Comparison of ENCODE assay signal across 9 mouse cellular contexts in genomic region chr15:101772080-101772710, GRCm38 (mm10). TPM values are rescaled to one million over a fixed set of nuclear protein-coding genes. Genes with fewer than 3 reads are reported as not detected.
DNase-seq lines count a peak whose midpoint lies in the region; ATAC-seq and TF ChIP-seq lines count a peak whose summit lies in the region.
"Had no signal": no experiment of that assay in that cellular context is flagged by ENCODE, and none has a peak within 500 bp of the region (broad histone marks: within the 10 kb centered on the region; RNA-seq: fewer than 3 reads in every experiment).

No protein-coding gene starts in this region.

- no peak overlapping the region for H3K9ac ChIP-seq in kidney, embryonic 15.5 days
- no peak overlapping the region for H3K9ac ChIP-seq in ES-Bruce4 (ENCODE audit: low read depth, poor library complexity, severe bottlenecking)
- 0 out of 2 replicates have a peak overlapping the region, but pooled peaks have one; percentile 14 for H3K9ac ChIP-seq in hindbrain, embryonic 13.5 days
- peak overlapping the region; percentile 24; the same call in 1 of the 2 replicates for H3K9ac ChIP-seq in midbrain, embryonic 11.5 days (ENCODE audit: low read length)

- ATAC-seq in kidney, embryonic 15.5 days (replicated peaks; ENCODE audit: low FRiP score): no peak
- no peak for ATAC-seq in hindbrain, embryonic 13.5 days (ENCODE audit: low FRiP score)
- peak; percentile 24; the same call in 1 of the 2 replicates for ATAC-seq in midbrain, embryonic 11.5 days (ENCODE audit: low FRiP score)

- no peaks in the 10 kb centered on the region for H3K9me3 ChIP-seq in kidney, embryonic 15.5 days (replicated peaks)
- no peaks in the 10 kb centered on the region for H3K9me3 ChIP-seq in ES-Bruce4 (replicated peaks; ENCODE audit: control insufficient read depth, insufficient read depth, low read length, poor library complexity, severe bottlenecking)
- no peaks in the 10 kb centered on the region for H3K9me3 ChIP-seq in hindbrain, embryonic 13.5 days
- no peaks in the 10 kb centered on the region for H3K9me3 ChIP-seq in midbrain, embryonic 11.5 days (ENCODE audit: control insufficient read depth, low read length)

- no peak overlapping the region for H3K27ac ChIP-seq in kidney, adult 2 months (ENCODE audit: insufficient read depth, low read depth, low read length)
- H3K27ac ChIP-seq in kidney, embryonic 15.5 days: no peak overlapping the region
- H3K27ac ChIP-seq in ES-Bruce4 (ENCODE audit: insufficient read depth, low read length): no peak overlapping the region
- H3K27ac ChIP-seq in hindbrain, embryonic 13.5 days: no peak overlapping the region
- no peak overlapping the region for H3K27ac ChIP-seq in midbrain, embryonic 11.5 days (ENCODE audit: low read depth, low read length)

- H3K36me3 ChIP-seq in kidney, adult 2 months (ENCODE audit: control insufficient read depth, insufficient read depth, low read length): no peaks in the 10 kb centered on the region
- H3K36me3 ChIP-seq in kidney, embryonic 15.5 days: no peaks in the 10 kb centered on the region
- no peaks in the 10 kb centered on the region for H3K36me3 ChIP-seq in ES-Bruce4 (ENCODE audit: control insufficient read depth, insufficient read depth, low read length, poor library complexity, severe bottlenecking)
- no peaks in the 10 kb centered on the region for H3K36me3 ChIP-seq in hindbrain, embryonic 13.5 days
- H3K36me3 ChIP-seq in midbrain, embryonic 11.5 days (ENCODE audit: control insufficient read depth, insufficient read depth, low read length): no peaks in the 10 kb centered on the region

- H3K27me3 ChIP-seq in kidney, adult 2 months (replicated peaks; ENCODE audit: control insufficient read depth, insufficient read depth, low read length): no peaks in the 10 kb centered on the region
- 0 out of 2 replicates have a peak, but pooled peaks cover 2% of the 10 kb centered on the region for H3K27me3 ChIP-seq in kidney, embryonic 15.5 days
- H3K27me3 ChIP-seq in ES-Bruce4 (ENCODE audit: control insufficient read depth, insufficient read depth, low read length, poor library complexity, severe bottlenecking): no peaks in the 10 kb centered on the region
- H3K27me3 ChIP-seq in hindbrain, embryonic 13.5 days: no peaks in the 10 kb centered on the region
- no peaks in the 10 kb centered on the region for H3K27me3 ChIP-seq in midbrain, embryonic 11.5 days (ENCODE audit: control insufficient read depth, insufficient read depth, low read length)

- H3K4me2 ChIP-seq in kidney, embryonic 15.5 days: no peak overlapping the region
- no peak overlapping the region for H3K4me2 ChIP-seq in hindbrain, embryonic 13.5 days
- no peak overlapping the region for H3K4me2 ChIP-seq in midbrain, embryonic 11.5 days

- 73% methylated on average over 5 of the region's 5 CpGs for WGBS in kidney, adult 2 months
- 73% methylated on average over 5 of the region's 5 CpGs for WGBS in kidney, embryonic 15.5 days
- 68% methylated on average over 5 of the region's 5 CpGs for WGBS in hindbrain, embryonic 13.5 days
- 76% methylated on average over 5 of the region's 5 CpGs for WGBS in midbrain, embryonic 11.5 days

- TF ChIP-seq POLR2A in kidney, adult 2 months (IDR thresholded peaks at IDR 0.05; ENCODE audit: low read depth, low read length): no peak
- TF ChIP-seq POLR2A in ES-Bruce4 (IDR thresholded peaks at IDR 0.05; ENCODE audit: insufficient read depth, low read length): no peak

- no peaks in the 10 kb centered on the region for H3K4me1 ChIP-seq in kidney, adult 2 months (ENCODE audit: control insufficient read depth, insufficient read depth, low read length)
- peaks cover 3% of the 10 kb centered on the region; the same call in 1 of the 2 replicates for H3K4me1 ChIP-seq in kidney, embryonic 15.5 days
- no peaks in the 10 kb centered on the region for H3K4me1 ChIP-seq in ES-Bruce4 (ENCODE audit: control insufficient read depth, insufficient read depth, low read length)
- peaks cover 7% of the 10 kb centered on the region; the same call in 1 of the 2 replicates for H3K4me1 ChIP-seq in hindbrain, embryonic 13.5 days (replicated peaks)
- H3K4me1 ChIP-seq in midbrain, embryonic 11.5 days (ENCODE audit: control insufficient read depth, insufficient read depth, low read length): no peaks in the 10 kb centered on the region; the same call in 1 of the 2 replicates

- peak; percentile 10 for DNase-seq in kidney, adult 2 months
- peak; percentile 34 for DNase-seq in brain, adult 2 months (ENCODE audit: low read depth, low spot score)
- peak; percentile 90 for DNase-seq in midbrain, embryonic 11.5 days (ENCODE audit: low spot score, missing footprints)
- no peak for DNase-seq in B cell, adult 2 months
- no peak for DNase-seq in cerebellum, adult 11 months

- H3K4me3 ChIP-seq in kidney, adult 2 months (ENCODE audit: insufficient read depth, low read depth, low read length): no peak overlapping the region
- no peak overlapping the region for H3K4me3 ChIP-seq in kidney, embryonic 15.5 days (replicated peaks)
- H3K4me3 ChIP-seq in ES-Bruce4 (ENCODE audit: low read depth, low read length): no peak overlapping the region
- no peak overlapping the region for H3K4me3 ChIP-seq in hindbrain, embryonic 13.5 days
- no peak overlapping the region for H3K4me3 ChIP-seq in midbrain, embryonic 11.5 days (ENCODE audit: low read depth, low read length)

- peak; percentile 34; the same call in 1 of the 2 replicates for TF ChIP-seq CTCF in kidney, adult 2 months (conservative IDR thresholded peaks at IDR 0.05; ENCODE audit: insufficient read depth, insufficient read length, low read depth, low read length)
- peak; percentile 24 for TF ChIP-seq CTCF in ES-Bruce4 (IDR thresholded peaks at IDR 0.05; ENCODE audit: low read depth, low read length)

- no peak for TF ChIP-seq EP300 in ES-Bruce4 (IDR thresholded peaks at IDR 0.05; ENCODE audit: insufficient read depth, low read depth, low read length)

RNA-seq across cellular contexts. Expression of gene Krt72, which starts 14.1 kb away (rescaled TPM):
- polyA plus RNA-seq in kidney, adult 2 months (2012; rRNA removed): not detected in 2 replicates
- not detected in 2 replicates for polyA plus RNA-seq in kidney, embryonic 15.5 days (2015; fragmentation: Nextera tagmentation; extraction: Ambion mirVana)
- polyA plus RNA-seq in ES-Bruce4 (2011; ENCODE audit: insufficient read depth, insufficient read length, low read depth, missing spikeins): not detected in 2 replicates
- not detected in 2 replicates for polyA plus RNA-seq in hindbrain, embryonic 13.5 days (2015; fragmentation: Nextera tagmentation; extraction: Ambion mirVana)
- not detected in 2 replicates for polyA plus RNA-seq in midbrain, embryonic 11.5 days (2014; fragmentation: Nextera tagmentation; extraction: Ambion mirVana)
- polyA plus RNA-seq: lung, embryonic 16.5 days had no signal

RNA-seq across cellular contexts. Expression of gene Krt71, which starts 29.3 kb away (rescaled TPM):
- not detected in 2 replicates for polyA plus RNA-seq in kidney, adult 2 months (2012; rRNA removed)
- polyA plus RNA-seq in kidney, embryonic 15.5 days (2015; fragmentation: Nextera tagmentation; extraction: Ambion mirVana): not detected in 2 replicates
- not detected in 2 replicates for polyA plus RNA-seq in ES-Bruce4 (2011; ENCODE audit: insufficient read depth, insufficient read length, low read depth, missing spikeins)
- 0.31 and 0.45 TPM in 2 replicates for polyA plus RNA-seq in hindbrain, embryonic 13.5 days (2015; fragmentation: Nextera tagmentation; extraction: Ambion mirVana)
- not detected in 2 replicates for polyA plus RNA-seq in midbrain, embryonic 11.5 days (2014; fragmentation: Nextera tagmentation; extraction: Ambion mirVana)
- polyA plus RNA-seq: lung, embryonic 16.5 days had no signal

RNA-seq across cellular contexts. Expression of gene Krt73, which starts 30.0 kb away (rescaled TPM):
- polyA plus RNA-seq in kidney, adult 2 months (2012; rRNA removed): not detected in 2 replicates
- not detected in 2 replicates for polyA plus RNA-seq in kidney, embryonic 15.5 days (2015; fragmentation: Nextera tagmentation; extraction: Ambion mirVana)
- polyA plus RNA-seq in ES-Bruce4 (2011; ENCODE audit: insufficient read depth, insufficient read length, low read depth, missing spikeins): not detected in 2 replicates
- polyA plus RNA-seq in hindbrain, embryonic 13.5 days (2015; fragmentation: Nextera tagmentation; extraction: Ambion mirVana): 1.6 and 2.4 TPM in 2 replicates
- 0.15 and 0.19 TPM in 2 replicates for polyA plus RNA-seq in midbrain, embryonic 11.5 days (2014; fragmentation: Nextera tagmentation; extraction: Ambion mirVana)
- polyA plus RNA-seq: lung, embryonic 16.5 days had no signal

RNA-seq across cellular contexts. Expression of gene Krt2, which starts 45.8 kb away (rescaled TPM):
- polyA plus RNA-seq in kidney, adult 2 months (2012; rRNA removed): not detected in 2 replicates
- not detected in 2 replicates for polyA plus RNA-seq in kidney, embryonic 15.5 days (2015; fragmentation: Nextera tagmentation; extraction: Ambion mirVana)
- polyA plus RNA-seq in ES-Bruce4 (2011; ENCODE audit: insufficient read depth, insufficient read length, low read depth, missing spikeins): not detected in 2 replicates
- polyA plus RNA-seq in hindbrain, embryonic 13.5 days (2015; fragmentation: Nextera tagmentation; extraction: Ambion mirVana): not detected in 2 replicates
- not detected in 2 replicates for polyA plus RNA-seq in midbrain, embryonic 11.5 days (2014; fragmentation: Nextera tagmentation; extraction: Ambion mirVana)
- polyA plus RNA-seq: lung, embryonic 16.5 days had no signal

RNA-seq across cellular contexts. Expression of gene Krt5, which starts 59.5 kb away (rescaled TPM):
- polyA plus RNA-seq in kidney, adult 2 months (2012; rRNA removed): 2.6 and 4.6 TPM in 2 replicates
- 3.2 and 5.1 TPM in 2 replicates for polyA plus RNA-seq in kidney, embryonic 15.5 days (2015; fragmentation: Nextera tagmentation; extraction: Ambion mirVana)
- not detected in 2 replicates for polyA plus RNA-seq in ES-Bruce4 (2011; ENCODE audit: insufficient read depth, insufficient read length, low read depth, missing spikeins)
- polyA plus RNA-seq in hindbrain, embryonic 13.5 days (2015; fragmentation: Nextera tagmentation; extraction: Ambion mirVana): 0.12 and 0.38 TPM in 2 replicates
- polyA plus RNA-seq in midbrain, embryonic 11.5 days (2014; fragmentation: Nextera tagmentation; extraction: Ambion mirVana): 0.34 and 0.51 TPM in 2 replicates

Comparison
In these comparisons a context has a peak if more than half of its experiments do, and no peak if none do; other contexts are left out.
1. DNase-seq: peak in kidney, adult 2 months (single experiment), brain, adult 2 months (single experiment) and midbrain, embryonic 11.5 days (single experiment); none in B cell, adult 2 months (0 of 2) and cerebellum, adult 11 months (single experiment).
2. H3K9ac ChIP-seq: peak in hindbrain, embryonic 13.5 days (single experiment) and midbrain, embryonic 11.5 days (single experiment); none in kidney, embryonic 15.5 days (single experiment) and ES-Bruce4 (single experiment).